Mouse (Mus musculus): ENCODE data around the gene Xkr8.
"Not testable (repeated sequence)": the region's sequence is repeated elsewhere in the genome, so short reads cannot be mapped to it uniquely, and the experiment has no call there.

DNA sequence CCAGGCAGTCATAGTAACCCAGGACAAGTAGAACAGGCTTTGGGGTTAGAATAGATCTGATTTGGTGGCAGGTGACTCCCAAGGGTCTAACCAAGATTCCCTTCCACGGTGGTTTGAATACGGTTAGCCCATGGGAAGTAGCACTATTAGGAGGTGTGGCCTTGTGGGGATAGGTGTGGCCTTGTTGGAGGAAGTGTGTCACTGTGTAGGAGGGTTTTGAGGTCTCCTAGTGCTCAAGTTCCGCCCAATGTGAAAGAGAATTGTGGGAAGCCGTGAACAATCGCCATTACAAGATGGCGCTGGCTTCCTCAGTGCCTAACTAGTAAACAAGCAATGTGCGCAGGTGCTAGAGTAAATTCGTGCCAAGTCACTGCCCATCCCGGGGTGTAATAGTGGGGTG is 4.8 kb upstream of the Xkr8 start:
- TF ChIP-seq CTCF (IDR thresholded peaks at IDR 0.05; ENCODE audit: control insufficient read depth, insufficient read depth, insufficient read length); MYOD1 (IDR thresholded peaks at IDR 0.05; ENCODE audit: control insufficient read depth, insufficient read length, low read depth); MYOG (IDR thresholded peaks at IDR 0.05; ENCODE audit: control insufficient read depth, extremely low read depth, insufficient read length): not testable (repeated sequence)
